Mouse (Mus musculus) C2C12 (cell line): Measurements from ENCODE around the gene Tyrobp. TPM values are rescaled to one million over a fixed set of nuclear protein-coding genes. Genes with fewer than 3 reads are reported as not detected.

Source experiments
- H3K27me3 ChIP-seq: one replicate; pipeline ENCODE4 v1.6.1; 2011; ENCODE audit not compliant: control insufficient read depth, insufficient read depth, insufficient read length
- H3K36me3 ChIP-seq: one replicate; pipeline ENCODE4 v1.6.1; 2011; ENCODE audit not compliant: control insufficient read depth, insufficient read depth
- H3K4me3 ChIP-seq: one replicate; pipeline ENCODE4 v1.5.1; 2011; ENCODE audit warnings: mild to moderate bottlenecking, control low read depth; ENCODE audit not compliant: poor library complexity, insufficient read depth, severe bottlenecking
- H3K79me2 ChIP-seq: one replicate; pipeline ENCODE4 v1.6.1; 2011; ENCODE audit not compliant: control insufficient read depth, insufficient read depth
- H3K79me3 ChIP-seq: one replicate; pipeline ENCODE4 v1.6.1; 2011; ENCODE audit warnings: low read depth, control low read depth
- H3ac ChIP-seq: one replicate; pipeline ENCODE3; 2011; ENCODE audit warnings: low read depth; ENCODE audit not compliant: control insufficient read depth, insufficient read length
- CEBPB ChIP-seq: IDR thresholded peaks from one replicate; pipeline ENCODE4 v1.6.1; 2011; ENCODE audit warnings: low read depth, mild to moderate bottlenecking, control low read depth, moderate library complexity
- CTCF ChIP-seq: IDR thresholded peaks from one replicate; pipeline ENCODE4 v1.5.1; 2011; ENCODE audit not compliant: control insufficient read depth, insufficient read depth, insufficient read length
- FOSL1 ChIP-seq: IDR thresholded peaks from one replicate; pipeline ENCODE4 v1.8.0; 2011; ENCODE audit warnings: mild to moderate bottlenecking, low read length; ENCODE audit not compliant: poor library complexity, insufficient read depth, severe bottlenecking
- MAX ChIP-seq: IDR thresholded peaks from one replicate; pipeline ENCODE4 v1.6.1; 2011; ENCODE audit warnings: mild to moderate bottlenecking, control low read depth
- MYOD1 ChIP-seq: IDR thresholded peaks from one replicate; pipeline ENCODE4 v1.6.1; 2011; ENCODE audit warnings: low read depth; ENCODE audit not compliant: control insufficient read depth, insufficient read length
- MYOG ChIP-seq: IDR thresholded peaks from one replicate; pipeline ENCODE4 v1.6.1; 2011; ENCODE audit not compliant: control insufficient read depth, insufficient read length; ENCODE audit errors: extremely low read depth
- USF1 ChIP-seq: IDR thresholded peaks from one replicate; pipeline ENCODE4 v1.6.1; 2011; ENCODE audit warnings: low read depth, mild to moderate bottlenecking, control low read depth, moderate library complexity
- polyA plus RNA-seq: library from polyadenylated mRNA; unstranded; fragments of >200 nt; fragmentation: generic; extraction: Trizol; gene quantifications from one replicate; pipeline ENCODE4 v1.2.1, GENCODE M21; 2012; ENCODE audit warnings: missing spikeins

The Tyrobp gene
- polyA plus RNA-seq, 1 experiment, result not detected

- peak; percentile 1 for TF ChIP-seq CTCF
- TF ChIP-seq MYOD1, result no peak
- TF ChIP-seq USF1, result no peak
- no peak for TF ChIP-seq MYOG
- TF ChIP-seq CEBPB, result no peak
- Histone ChIP-seq H3K79me3 (no peaks in the 10 kb centered on the region), H3K4me3 (no peak overlapping the region), H3ac (no peak overlapping the region), H3K27me3 (peaks cover 19% of the 10 kb centered on the region), H3K79me2 (no peaks in the 10 kb centered on the region), H3K36me3 (no peaks in the 10 kb centered on the region)
Observed at GRCm38 (mm10) chr7:30431793-30432192, 18.2 kb downstream of the Tyrobp start.

GRCm38 (mm10) chr7:30434238-30434637, 20.7 kb downstream of the Tyrobp start:
- no peak for TF ChIP-seq MAX
- no peaks in the 10 kb centered on the region for H3K79me2 ChIP-seq
- H3K36me3 ChIP-seq, result no peaks in the 10 kb centered on the region
- no peak overlapping the region for H3ac ChIP-seq
- no peak overlapping the region for H3K4me3 ChIP-seq
- no peaks in the 10 kb centered on the region for H3K79me3 ChIP-seq
- peaks cover 8% of the 10 kb centered on the region for H3K27me3 ChIP-seq

GRCm38 (mm10) chr7:30434701-30435100, 21.1 kb downstream of the Tyrobp start:
- Histone ChIP-seq H3K27me3 (peaks cover 8% of the 10 kb centered on the region), H3K4me3 (no peak overlapping the region), H3ac (no peak overlapping the region), H3K79me3 (no peaks in the 10 kb centered on the region), H3K36me3 (no peaks in the 10 kb centered on the region), H3K79me2 (no peaks in the 10 kb centered on the region)
- TF ChIP-seq FOSL1 (no peak), CEBPB (no peak), MYOG (no peak), CTCF (no peak), MYOD1 (no peak), MAX (no peak), USF1 (no peak)

- H3K36me3 ChIP-seq, result no peaks in the 10 kb centered on the region
- TF ChIP-seq MYOG (no peak), CTCF (no peak), CEBPB (no peak), USF1 (no peak), FOSL1 (no peak), MAX (no peak), MYOD1 (no peak)
- H3K4me3 ChIP-seq, result no peak overlapping the region
- H3K79me3 ChIP-seq, result no peaks in the 10 kb centered on the region
- no peaks in the 10 kb centered on the region for H3K79me2 ChIP-seq
- peaks cover 8% of the 10 kb centered on the region for H3K27me3 ChIP-seq
- H3ac ChIP-seq, result no peak overlapping the region
Observed at GRCm38 (mm10) chr7:30435156-30435555, 21.6 kb downstream of the Tyrobp start.

- Histone ChIP-seq H3K79me3 (no peaks in the 10 kb centered on the region), H3K36me3 (no peaks in the 10 kb centered on the region), H3ac (no peak overlapping the region), H3K4me3 (no peak overlapping the region), H3K27me3 (peaks cover 8% of the 10 kb centered on the region), H3K79me2 (no peaks in the 10 kb centered on the region)
- TF ChIP-seq FOSL1 (no peak), CEBPB (no peak), MYOD1 (no peak), MYOG (no peak), MAX (no peak), CTCF (no peak), USF1 (no peak)
Observed at GRCm38 (mm10) chr7:30436879-30437278, 23.3 kb downstream of the Tyrobp start.

GRCm38 (mm10) chr7:30439734-30440133, 26.2 kb downstream of the Tyrobp start:
- no peaks in the 10 kb centered on the region for H3K79me3 ChIP-seq
- no peak overlapping the region for H3K4me3 ChIP-seq
- H3K79me2 ChIP-seq, result no peaks in the 10 kb centered on the region
- no peak overlapping the region for H3ac ChIP-seq
- H3K36me3 ChIP-seq, result no peaks in the 10 kb centered on the region
- H3K27me3 ChIP-seq, result peaks cover 20% of the 10 kb centered on the region
- TF ChIP-seq CTCF, result no peak
- no peak for TF ChIP-seq MAX
- no peak for TF ChIP-seq MYOD1
- TF ChIP-seq MYOG, result no peak
- TF ChIP-seq CEBPB, result no peak
- TF ChIP-seq USF1, result no peak
- no peak for TF ChIP-seq FOSL1
